Mouse (Mus musculus) cerebellum, postnatal 4 days (tissue): ENCODE data around the gene Fads2.
A peak's percentile ranks its signal among the peaks of the same experiment; 100 is the strongest.
"Not testable (repeated sequence)": the region's sequence is repeated elsewhere in the genome, so short reads cannot be mapped to it uniquely, and the experiment has no call there.

Source experiments
- DNase-seq, 2 experiments: peaks; one replicate each; pipeline ENCODE4 v3.0.0; 2022; ENCODE audit warnings: low spot score in 2 of 2, mixed read lengths in 1 of 2

Gene Fads2

GRCm38 (mm10) chr19:10101341-10102053 lies at the start of gene Fads2:
Fads2 (minus strand) TSS chr19:10101746.
- DNase-seq: peak; percentile 81 to 90

GRCm38 (mm10) chr19:10149189-10149588 lies 47.6 kb upstream of the Fads2 start:
- no peak for DNase-seq

- no peak for DNase-seq
Observed at GRCm38 (mm10) chr19:10148555-10148954, 47.0 kb upstream of the Fads2 start.

DNA sequence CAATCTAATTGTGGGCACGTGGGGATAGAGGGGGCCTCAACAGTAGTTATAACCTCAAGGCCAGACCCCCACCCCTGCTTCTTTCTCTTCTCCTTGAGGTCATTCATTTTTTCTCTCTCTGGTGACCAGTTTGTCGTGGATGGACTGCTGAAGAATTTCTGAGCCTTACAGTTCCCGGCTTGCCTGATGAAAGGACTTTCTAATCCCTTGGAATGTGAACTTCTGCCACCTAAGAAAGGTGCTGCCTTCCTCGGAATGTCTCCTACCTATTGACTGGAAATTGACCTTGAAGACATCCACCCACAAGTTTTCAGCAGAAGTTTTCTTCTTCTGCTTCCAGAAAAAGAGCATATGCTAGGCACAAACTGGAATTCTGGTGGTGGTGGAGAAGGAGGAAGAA lies 42.9 kb upstream of the Fads2 start:
- DNase-seq: no peak

- no peak for DNase-seq
Observed at GRCm38 (mm10) chr19:10143667-10144066, 42.1 kb upstream of the Fads2 start.

DNA sequence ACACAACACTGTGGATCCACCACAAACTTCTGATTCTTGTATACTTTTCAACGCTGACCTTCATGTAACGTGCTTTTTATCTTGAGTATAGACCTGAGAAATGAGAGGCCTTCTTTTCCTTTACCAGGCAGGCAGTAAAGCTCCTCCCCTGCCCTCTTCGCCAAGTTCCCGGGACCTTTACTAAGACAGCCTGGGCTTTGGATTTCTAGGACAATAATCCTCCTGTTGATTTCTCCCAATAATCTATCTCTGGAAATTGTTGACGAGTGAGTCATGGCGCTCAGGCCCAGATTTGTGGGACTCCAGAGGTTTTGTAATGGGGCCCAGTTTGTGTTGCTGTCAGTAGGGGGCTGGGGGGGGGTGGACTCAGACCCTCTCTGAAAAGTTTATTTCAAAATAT lies 38.2 kb upstream of the Fads2 start:
- no peak for DNase-seq

- DNase-seq: no peak
Observed at GRCm38 (mm10) chr19:10137423-10137822, 35.9 kb upstream of the Fads2 start.

GRCm38 (mm10) chr19:10134692-10135091 lies 33.1 kb upstream of the Fads2 start:
- peak in 1 of 2 experiments; percentile 7 for DNase-seq

DNA sequence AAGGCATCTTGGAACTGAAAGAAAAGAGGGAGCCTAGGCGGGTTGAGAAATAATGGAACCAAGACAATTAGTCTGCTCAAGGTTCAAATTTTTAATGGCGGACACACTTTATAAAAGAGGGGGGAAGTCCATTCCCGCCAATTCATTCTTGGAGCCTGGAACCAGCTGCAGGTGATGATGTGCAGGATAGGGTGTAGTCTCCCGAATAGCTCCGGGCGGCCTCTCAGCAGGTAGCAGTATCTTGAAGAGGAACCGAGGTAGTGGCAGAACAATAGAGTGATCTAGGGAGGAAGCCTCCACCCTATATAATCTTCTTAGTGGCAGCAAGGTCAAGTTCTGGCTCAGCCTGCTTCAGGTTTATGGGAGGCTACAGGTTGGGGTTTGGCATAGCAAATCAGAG lies 28.0 kb upstream of the Fads2 start:
- DNase-seq: not testable (repeated sequence)

DNA sequence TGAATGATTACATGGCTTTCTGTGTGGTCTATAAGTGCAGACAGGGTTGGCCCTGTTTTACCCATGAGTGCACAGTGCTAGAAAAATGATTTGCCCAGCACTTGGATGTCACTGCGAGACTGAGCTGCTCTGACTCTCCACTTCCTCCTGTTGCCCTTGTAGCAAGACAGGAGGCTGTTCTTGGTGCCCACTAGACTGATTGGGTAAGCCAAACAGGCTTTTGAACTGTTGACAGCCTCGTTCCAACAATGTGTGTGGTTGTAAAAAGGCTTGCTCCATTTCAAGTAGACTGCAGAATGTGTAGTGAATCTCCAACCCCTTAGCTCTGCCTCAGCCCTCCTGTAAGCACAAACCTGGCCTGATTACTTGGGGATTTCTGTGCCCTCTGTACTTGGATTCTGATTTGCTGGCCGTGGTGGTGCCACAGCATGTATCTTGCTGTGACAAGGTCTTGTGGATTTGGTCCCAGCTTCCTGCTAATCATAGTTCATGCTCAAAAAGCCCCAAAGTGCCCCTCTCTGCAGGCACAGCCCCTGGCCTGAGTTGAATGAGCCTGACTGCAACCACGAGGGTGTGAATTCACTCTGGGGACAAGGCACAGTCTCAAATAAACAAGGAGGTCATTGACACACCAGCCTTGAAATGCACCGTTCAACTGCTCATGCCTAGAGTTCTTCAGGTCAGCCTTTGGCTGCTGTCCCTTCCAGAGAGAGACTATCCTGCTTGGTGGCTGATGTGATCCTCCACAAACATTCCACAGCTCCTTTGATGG lies 25.1 kb upstream of the Fads2 start:
- no peak for DNase-seq

- no peak for DNase-seq
Observed at GRCm38 (mm10) chr19:10123892-10124634, 22.5 kb upstream of the Fads2 start.

GRCm38 (mm10) chr19:10122021-10122631 lies 20.6 kb upstream of the Fads2 start:
- no peak for DNase-seq

- no peak for DNase-seq
Observed at GRCm38 (mm10) chr19:10116641-10117040, 15.1 kb upstream of the Fads2 start.

- no peak for DNase-seq
Observed at GRCm38 (mm10) chr19:10115373-10116158, 14.0 kb upstream of the Fads2 start.

DNA sequence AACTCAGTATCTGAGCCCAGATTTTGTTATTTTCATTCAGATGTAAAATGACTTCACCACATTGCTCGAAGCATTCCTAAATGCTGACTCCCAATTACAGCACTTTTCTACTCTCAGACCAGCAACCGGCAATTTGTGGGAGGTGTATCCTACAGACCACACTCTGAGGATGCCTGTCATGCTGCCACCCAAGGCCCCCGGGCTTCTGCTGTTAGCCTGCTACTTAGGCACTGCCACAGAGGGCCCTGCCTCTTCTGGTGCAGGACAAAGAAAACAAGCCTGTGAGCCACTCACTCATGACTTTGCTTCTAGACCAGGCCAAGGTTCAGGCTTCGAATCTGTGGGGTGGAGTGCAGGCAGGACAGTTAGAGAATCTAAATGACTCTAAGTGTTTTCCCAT lies 11.4 kb upstream of the Fads2 start:
- no peak for DNase-seq

- no peak for DNase-seq
Observed at GRCm38 (mm10) chr19:10108666-10109065, 7.1 kb upstream of the Fads2 start.

- peak in 1 of 2 experiments; percentile 14 for DNase-seq
Observed at GRCm38 (mm10) chr19:10108129-10108528, 6.6 kb upstream of the Fads2 start.

- no peak for DNase-seq
Observed at GRCm38 (mm10) chr19:10107051-10107611, 5.6 kb upstream of the Fads2 start.

- no peak for DNase-seq
Observed at GRCm38 (mm10) chr19:10106634-10107033, 5.1 kb upstream of the Fads2 start.

GRCm38 (mm10) chr19:10105034-10105493 lies 3.5 kb upstream of the Fads2 start:
- peak in 1 of 2 experiments; percentile 14 for DNase-seq

DNA sequence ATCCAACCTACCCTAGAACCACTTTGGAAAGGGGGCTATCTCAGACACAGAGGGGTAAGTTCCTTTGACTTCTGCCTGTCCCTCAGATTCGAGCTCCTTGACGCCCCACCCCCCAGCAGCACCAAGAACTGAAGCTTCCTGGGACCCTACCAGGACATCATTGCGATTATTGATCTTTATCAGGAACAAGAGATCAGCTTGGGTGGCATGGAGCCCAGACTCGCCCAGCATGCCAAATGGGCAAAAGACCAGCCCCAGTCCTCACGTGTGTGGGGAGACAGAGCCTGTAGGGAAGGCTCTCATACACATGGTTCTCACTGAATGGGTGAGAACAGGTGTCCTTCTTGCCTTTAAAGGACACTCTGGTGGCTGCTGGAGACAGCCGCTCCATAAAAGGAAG lies 2.7 kb upstream of the Fads2 start:
- DNase-seq: peak; percentile 18
